Comparison of ENCODE assay signal across 21 mouse cellular contexts in genomic region chr12:25436220-25436911, GRCm38 (mm10).
"Had no signal": no experiment of that assay in that cellular context is flagged by ENCODE, and none has a peak within 500 bp of the region (broad histone marks: within the 10 kb centered on the region; RNA-seq: fewer than 3 reads in every experiment).

No protein-coding gene starts in this region.

- H3K4me1 ChIP-seq: liver, embryonic 12.5 days; liver, embryonic 15.5 days; lung, embryonic 15.5 days; midbrain, embryonic 15.5 days; neural tube, embryonic 13.5 days had no signal

- H3K4me2 ChIP-seq: limb, embryonic 15.5 days; liver, embryonic 12.5 days; liver, embryonic 15.5 days; lung, embryonic 15.5 days; midbrain, embryonic 12.5 days; midbrain, embryonic 15.5 days; neural tube, embryonic 13.5 days had no signal

- H3K27me3 ChIP-seq: limb, embryonic 15.5 days; liver, embryonic 12.5 days; liver, embryonic 15.5 days; lung, embryonic 15.5 days; midbrain, embryonic 12.5 days; midbrain, embryonic 15.5 days; neural tube, embryonic 13.5 days had no signal

- DNase-seq: kidney, adult 2 months; kidney, postnatal 14 days; kidney, postnatal 4 days; layer of hippocampus, postnatal 36 days; lung, adult 18-20 months; lung, postnatal 10 days; lung, postnatal 4 days; thymus, adult 2 months; thymus, postnatal 14 days; thymus, postnatal 4 days had no signal

- H3K9ac ChIP-seq: limb, embryonic 15.5 days; liver, embryonic 12.5 days; liver, embryonic 15.5 days; lung, embryonic 15.5 days; midbrain, embryonic 12.5 days; midbrain, embryonic 15.5 days; neural tube, embryonic 13.5 days had no signal

- ATAC-seq: intestine, postnatal 0 days; liver, embryonic 12.5 days; midbrain, embryonic 15.5 days had no signal

- H3K9me3 ChIP-seq: limb, embryonic 15.5 days; liver, embryonic 12.5 days; liver, embryonic 15.5 days; lung, embryonic 15.5 days; midbrain, embryonic 12.5 days; midbrain, embryonic 15.5 days; neural tube, embryonic 13.5 days had no signal

- H3K4me3 ChIP-seq: left cerebral cortex, adult 2 months; limb, embryonic 15.5 days; liver, embryonic 12.5 days; liver, embryonic 15.5 days; lung, embryonic 15.5 days; midbrain, embryonic 12.5 days; midbrain, embryonic 15.5 days; myocyte; neural tube, embryonic 13.5 days had no signal

- H3K36me3 ChIP-seq: limb, embryonic 15.5 days; liver, embryonic 12.5 days; liver, embryonic 15.5 days; lung, embryonic 15.5 days; midbrain, embryonic 12.5 days; midbrain, embryonic 15.5 days; neural tube, embryonic 13.5 days had no signal

- H3K27ac ChIP-seq: left cerebral cortex, adult 2 months; limb, embryonic 15.5 days; liver, embryonic 12.5 days; liver, embryonic 15.5 days; lung, embryonic 15.5 days; midbrain, embryonic 12.5 days; midbrain, embryonic 15.5 days; neural tube, embryonic 13.5 days; stomach, postnatal 0 days had no signal
